Mouse (Mus musculus) megakaryocyte, embryonic 14.5 days (primary cell): ENCODE measurements around the gene Myl9.

Experiments
- FLI1 ChIP-seq: IDR thresholded peaks from 2 replicates; pipeline ENCODE4 v1.6.1; 2012; ENCODE audit warnings: low read length, inconsistent platforms, mixed read lengths
- GATA1 ChIP-seq: IDR thresholded peaks from 3 replicates; pipeline ENCODE4 v1.6.1; 2012; ENCODE audit warnings: mixed read lengths, low read length, inconsistent platforms, borderline replicate concordance

DNA sequence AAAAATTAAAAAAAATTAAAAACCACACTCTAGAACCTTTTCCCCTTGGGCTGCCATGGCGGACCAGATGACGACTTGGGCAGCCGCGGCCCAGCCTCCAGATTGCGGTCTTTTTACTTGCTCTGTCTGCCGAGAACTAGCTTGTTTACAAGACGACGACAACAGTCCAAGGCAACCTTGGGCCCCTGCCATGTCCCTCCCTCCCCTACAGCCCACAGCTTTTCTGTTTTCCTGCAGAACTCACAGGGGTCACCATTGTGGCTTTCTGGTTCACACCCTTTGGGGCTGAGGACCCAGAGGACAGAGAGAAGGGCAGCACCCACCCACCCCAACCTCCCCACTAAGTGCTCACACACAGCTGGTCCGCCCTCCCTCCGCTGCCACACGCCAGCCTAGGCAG lies 12.1 kb upstream of the Myl9 start:
- TF ChIP-seq GATA1, result no peak
- TF ChIP-seq FLI1, result no peak
